Mouse (Mus musculus) neural tube, embryonic 15.5 days (tissue): ENCODE measurements around the gene Susd1. TPM values are rescaled to one million over a fixed set of nuclear protein-coding genes. Genes with fewer than 3 reads are reported as not detected.

Experiments
- ATAC-seq: fragments of 200-750 bp; cut with Nextera tagmentation; 2 replicates; pipeline ENCODE4 v1.8.0; 2017; ENCODE audit warnings: mild to moderate bottlenecking, moderate TSS enrichment, moderate library complexity; ENCODE audit not compliant: low FRiP score
- H3K27ac ChIP-seq: fragments of 300-500 bp; sonication (generic); replicated peaks from 2 replicates; pipeline ENCODE4 v1.5.1; 2015; ENCODE audit warnings: mild to moderate bottlenecking, inconsistent platforms
- H3K27me3 ChIP-seq: fragments of 300-500 bp; sonication (generic); replicated peaks from 2 replicates; pipeline ENCODE4 v1.6.1; 2015; ENCODE audit warnings: inconsistent platforms
- H3K36me3 ChIP-seq: fragments of 300-500 bp; sonication (generic); 2 replicates; pipeline ENCODE4 v1.6.1; 2015; ENCODE audit warnings: inconsistent platforms
- H3K4me1 ChIP-seq: fragments of 300-500 bp; sonication (generic); 2 replicates; pipeline ENCODE4 v1.6.1; 2015; ENCODE audit warnings: inconsistent platforms
- H3K4me2 ChIP-seq: fragments of 300-500 bp; sonication (generic); 2 replicates; pipeline ENCODE4 v1.6.1; 2015; ENCODE audit warnings: inconsistent platforms, mild to moderate bottlenecking, moderate library complexity
- H3K4me3 ChIP-seq: fragments of 300-500 bp; sonication (generic); replicated peaks from 2 replicates; pipeline ENCODE4 v1.5.1; 2015; ENCODE audit warnings: mild to moderate bottlenecking, inconsistent platforms
- H3K9ac ChIP-seq: fragments of 300-500 bp; sonication (generic); replicated peaks from 2 replicates; pipeline ENCODE4 v1.6.1; 2015; ENCODE audit warnings: mild to moderate bottlenecking, inconsistent platforms
- H3K9me3 ChIP-seq: fragments of 300-500 bp; sonication (generic); replicated peaks from 2 replicates; pipeline ENCODE4 v1.6.1; 2016; ENCODE audit warnings: inconsistent platforms
- WGBS: fragments of 180-500 bp; shearing (Covaris S2); methylation state at CpG from one replicate; pipeline ENCODE4 v1.1.7; 2015; ENCODE audit warnings: mixed read lengths; 5-methylcytosine and 5-hydroxymethylcytosine counted together
- polyA plus RNA-seq: library from polyadenylated mRNA; unstranded; fragments of >200 nt; fragmentation: Nextera tagmentation; extraction: Ambion mirVana; gene quantifications from 2 replicates; pipeline ENCODE4 v1.2.1, GENCODE M21; 2015

Gene Susd1
- polyA plus RNA-seq, 1 experiment from 2014 or later, result 2.8 TPM

DNA sequence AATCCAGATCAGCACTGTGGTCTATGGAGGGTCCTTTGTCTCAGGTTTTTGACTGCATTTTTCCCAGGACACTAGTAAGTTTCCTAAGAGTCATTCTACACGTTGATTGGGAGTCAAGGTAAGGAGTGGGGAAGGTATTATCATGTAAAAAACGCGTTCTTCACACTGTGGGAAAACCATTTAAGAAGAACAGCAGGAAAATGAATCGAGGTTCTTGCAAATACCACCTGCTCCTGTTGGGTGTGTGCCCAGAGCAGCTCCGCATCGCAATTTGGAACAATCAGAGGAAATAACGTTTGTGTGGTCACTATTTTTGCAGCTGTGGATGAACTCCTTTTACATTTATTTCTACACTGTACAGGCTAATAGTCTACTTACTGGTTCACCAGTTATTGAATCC is 125.5 kb downstream of the Susd1 start:
- WGBS, result 57% methylated on average over 7 of the region's 7 CpGs
- Histone ChIP-seq H3K4me3 (no peak overlapping the region), H3K36me3 (no peaks in the 10 kb centered on the region), H3K27me3 (no peaks in the 10 kb centered on the region), H3K4me1 (no peaks in the 10 kb centered on the region), H3K9ac (no peak overlapping the region), H3K4me2 (no peak overlapping the region), H3K9me3 (no peaks in the 10 kb centered on the region), H3K27ac (no peak overlapping the region)
- ATAC-seq, result no peak

DNA sequence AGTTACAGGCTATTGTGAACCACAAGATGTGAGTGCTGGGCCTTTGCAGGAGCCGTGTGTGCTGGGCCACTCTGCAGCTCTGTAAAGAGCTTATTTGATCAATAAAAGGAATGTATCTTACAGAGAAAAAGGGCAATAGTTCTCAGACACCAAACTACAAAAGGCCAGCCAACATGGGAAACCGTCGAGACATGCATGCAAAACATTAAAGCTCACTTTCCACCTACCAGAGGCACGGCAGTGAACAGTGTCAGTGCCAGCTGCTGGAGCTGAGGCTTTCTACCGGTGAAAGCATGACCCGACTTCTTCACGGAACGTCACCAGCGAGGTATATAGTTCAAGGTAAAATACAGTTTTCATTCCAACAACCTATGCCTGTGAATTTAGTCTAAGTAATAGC is 127.8 kb downstream of the Susd1 start:
- no peaks in the 10 kb centered on the region for H3K9me3 ChIP-seq
- no peak overlapping the region for H3K27ac ChIP-seq
- H3K27me3 ChIP-seq, result no peaks in the 10 kb centered on the region
- WGBS, result 89% methylated on average over 9 of the region's 9 CpGs
- H3K36me3 ChIP-seq, result no peaks in the 10 kb centered on the region
- no peaks in the 10 kb centered on the region for H3K4me1 ChIP-seq
- H3K4me3 ChIP-seq, result no peak overlapping the region
- no peak overlapping the region for H3K4me2 ChIP-seq
- H3K9ac ChIP-seq, result no peak overlapping the region
- ATAC-seq, result no peak

DNA sequence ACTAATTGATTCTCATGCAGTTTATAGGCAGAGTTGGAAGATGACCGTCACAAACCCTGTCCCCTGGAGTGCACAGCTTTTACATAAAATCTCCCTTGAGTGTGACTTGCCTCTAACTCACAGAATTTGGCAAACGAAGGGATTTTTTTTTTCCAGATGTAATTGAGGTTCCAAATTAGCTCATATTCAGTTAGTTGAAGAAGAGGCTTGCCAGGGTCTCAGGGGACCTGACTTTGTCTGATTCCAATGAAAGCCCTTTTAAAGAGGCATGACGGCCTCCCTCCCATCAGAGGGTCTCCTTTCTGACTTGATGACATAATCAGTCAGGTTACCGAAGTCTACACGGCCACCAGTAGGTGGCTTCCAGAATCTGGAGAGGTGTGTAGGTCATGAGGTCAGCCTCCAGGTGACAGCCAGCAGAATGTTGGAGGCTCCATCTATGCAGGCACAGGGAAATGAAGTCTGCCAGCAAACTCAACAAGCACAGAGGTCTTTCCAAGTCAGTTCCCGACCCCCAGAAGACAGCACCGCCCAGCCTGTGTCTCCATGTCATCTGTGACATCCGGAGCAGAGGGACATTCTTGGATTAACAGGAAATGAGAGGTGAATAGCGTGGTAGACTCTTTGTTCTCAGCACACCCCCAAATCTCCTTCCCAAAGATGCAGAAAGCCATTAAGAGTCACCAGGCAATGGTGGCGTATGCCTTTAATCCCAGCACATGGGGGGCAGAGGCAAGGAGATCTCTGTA is 130.4 kb downstream of the Susd1 start:
- H3K9me3 ChIP-seq, result no peaks in the 10 kb centered on the region
- H3K4me3 ChIP-seq, result no peak overlapping the region
- no peaks in the 10 kb centered on the region for H3K36me3 ChIP-seq
- H3K4me1 ChIP-seq, result no peaks in the 10 kb centered on the region
- no peak overlapping the region for H3K4me2 ChIP-seq
- H3K9ac ChIP-seq, result no peak overlapping the region
- no peak overlapping the region for H3K27ac ChIP-seq
- 78% methylated on average over 10 of the region's 10 CpGs for WGBS
- ATAC-seq, result no peak
- H3K27me3 ChIP-seq, result no peaks in the 10 kb centered on the region

DNA sequence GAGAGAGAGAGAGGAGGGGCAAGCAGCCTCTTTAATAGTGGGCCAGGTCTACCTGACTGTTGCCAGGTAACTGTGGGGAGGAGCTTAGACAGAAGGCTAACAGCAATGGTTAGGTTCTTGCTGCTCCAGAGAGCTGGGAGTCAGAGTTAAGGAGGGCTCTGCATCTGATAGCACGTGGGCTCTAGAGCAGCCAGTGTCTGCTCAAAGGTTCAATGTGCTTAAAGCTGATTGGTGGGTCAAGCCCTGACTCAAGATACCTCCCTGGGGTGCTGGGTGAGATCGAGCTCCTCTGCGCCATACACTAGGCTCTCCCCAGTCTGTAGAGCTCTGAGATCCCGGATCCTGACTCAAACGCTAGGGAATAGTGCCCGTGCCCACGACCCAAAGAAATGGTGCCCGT is 136.0 kb downstream of the Susd1 start:
- no peaks in the 10 kb centered on the region for H3K4me1 ChIP-seq
- no peaks in the 10 kb centered on the region for H3K27me3 ChIP-seq
- no peak for ATAC-seq
- no peak overlapping the region for H3K27ac ChIP-seq
- no peak overlapping the region for H3K4me3 ChIP-seq
- H3K4me2 ChIP-seq, result no peak overlapping the region
- no peak overlapping the region for H3K9ac ChIP-seq
- WGBS, result 93% methylated on average over 8 of the region's 8 CpGs
- H3K36me3 ChIP-seq, result no peaks in the 10 kb centered on the region
- H3K9me3 ChIP-seq, result no peaks in the 10 kb centered on the region

DNA sequence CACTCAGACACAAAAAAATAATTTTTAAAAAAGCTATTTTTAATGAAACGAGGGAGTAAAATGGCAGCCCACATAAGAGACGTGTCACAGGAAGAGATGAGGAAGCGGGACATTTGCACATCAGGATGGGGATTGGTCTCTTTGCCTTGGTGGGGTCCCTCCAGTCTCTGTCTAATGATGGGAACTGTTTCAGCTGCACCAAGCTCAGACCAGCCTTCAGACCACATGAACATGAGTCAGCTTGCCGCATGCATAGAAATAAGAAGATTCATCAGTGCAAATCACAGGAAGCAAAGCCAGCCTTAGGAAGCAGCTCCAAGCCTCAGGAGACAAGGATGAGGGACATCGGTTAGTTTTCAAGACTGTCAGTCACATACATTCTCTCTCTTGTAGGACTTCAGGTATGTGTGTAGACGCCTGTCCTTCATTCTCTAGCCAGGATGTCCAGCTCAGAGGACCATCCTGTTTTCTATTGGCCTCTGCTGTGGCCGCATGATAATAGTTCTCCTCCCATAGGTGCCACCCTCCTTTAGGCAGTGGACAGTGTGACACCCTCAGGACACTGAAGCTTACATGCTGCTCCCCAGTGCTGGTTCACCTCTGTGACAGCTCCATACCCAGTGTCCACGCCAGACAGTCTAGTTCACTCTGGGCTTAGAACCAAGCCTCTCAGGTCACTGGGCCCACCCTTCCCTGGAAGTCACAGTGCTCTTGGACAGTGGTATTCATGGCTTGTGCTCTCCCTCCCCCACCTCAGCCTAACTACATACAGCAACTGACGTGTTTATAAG is 137.2 kb downstream of the Susd1 start:
- H3K36me3 ChIP-seq, result no peaks in the 10 kb centered on the region
- H3K4me1 ChIP-seq, result no peaks in the 10 kb centered on the region
- no peak overlapping the region for H3K4me2 ChIP-seq
- no peaks in the 10 kb centered on the region for H3K9me3 ChIP-seq
- no peak overlapping the region for H3K4me3 ChIP-seq
- WGBS, result 93% methylated on average over 9 of the region's 9 CpGs
- H3K9ac ChIP-seq, result no peak overlapping the region
- ATAC-seq, result no peak
- no peaks in the 10 kb centered on the region for H3K27me3 ChIP-seq
- no peak overlapping the region for H3K27ac ChIP-seq

DNA sequence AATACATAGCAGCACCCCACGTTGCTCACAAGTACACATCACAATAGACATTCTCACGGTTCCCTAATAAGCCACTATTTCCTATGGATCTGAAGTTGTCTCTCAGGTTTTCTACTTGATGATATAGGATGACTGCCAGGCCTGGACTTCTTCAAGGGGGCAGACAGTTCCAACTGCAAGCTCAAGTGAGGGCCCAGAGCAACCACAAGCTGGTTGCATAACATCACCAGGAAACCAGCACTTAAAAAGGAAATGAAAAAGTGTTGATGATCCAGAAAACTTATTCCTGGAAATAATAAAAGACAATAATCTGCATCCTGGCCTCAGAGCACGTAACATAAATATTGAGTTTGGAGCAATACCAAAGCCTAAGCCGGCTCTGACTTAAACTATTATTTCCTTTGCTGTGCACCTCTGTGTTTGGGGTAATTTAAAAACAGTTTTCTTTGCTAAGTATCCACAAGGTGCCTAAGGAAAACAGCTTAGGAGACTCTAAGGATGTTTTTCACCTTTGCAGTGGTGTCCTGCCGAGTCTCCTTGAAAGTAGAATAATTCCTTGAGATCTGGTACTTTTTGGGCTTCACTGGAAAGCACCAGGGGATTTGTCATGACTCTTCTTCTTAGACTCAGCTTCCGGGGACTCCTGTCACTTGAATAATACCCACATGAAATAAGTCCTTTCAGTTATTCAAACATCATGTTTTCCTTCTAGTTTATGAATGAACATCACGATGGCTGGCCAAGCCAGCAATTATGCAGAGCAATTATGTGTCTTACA is 139.5 kb downstream of the Susd1 start:
- Histone ChIP-seq H3K4me2 (no peak overlapping the region), H3K27me3 (no peaks in the 10 kb centered on the region), H3K36me3 (no peaks in the 10 kb centered on the region), H3K4me1 (no peaks in the 10 kb centered on the region), H3K27ac (no peak overlapping the region), H3K4me3 (no peak overlapping the region), H3K9me3 (no peaks in the 10 kb centered on the region), H3K9ac (no peak overlapping the region)
- WGBS, result 79% methylated on average over 7 of the region's 7 CpGs
- ATAC-seq, result no peak

DNA sequence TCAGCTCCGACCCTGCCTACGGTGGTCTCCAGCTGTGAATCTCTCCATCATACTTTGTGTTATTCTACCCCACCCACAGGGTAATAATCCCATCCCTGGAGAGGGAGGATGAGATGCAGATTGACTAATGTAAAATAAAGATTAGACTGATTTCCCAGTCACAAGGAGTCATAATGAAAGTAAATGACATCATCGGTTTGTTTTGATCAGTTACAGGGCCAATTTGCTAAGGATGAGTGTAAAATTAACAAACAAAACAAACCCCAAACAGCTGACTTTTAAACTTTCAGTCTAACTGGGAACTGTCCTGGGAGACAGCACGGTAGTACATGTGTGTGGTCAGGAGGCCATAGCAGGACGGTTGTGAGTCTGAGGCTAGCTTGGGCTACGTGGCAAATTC is 143.3 kb downstream of the Susd1 start:
- Histone ChIP-seq H3K4me1 (no peaks in the 10 kb centered on the region), H3K4me3 (no peak overlapping the region), H3K9me3 (no peaks in the 10 kb centered on the region), H3K27me3 (no peaks in the 10 kb centered on the region), H3K4me2 (no peak overlapping the region), H3K9ac (no peak overlapping the region), H3K27ac (no peak overlapping the region), H3K36me3 (no peaks in the 10 kb centered on the region)
- WGBS, result 89% methylated on average over 6 of the region's 6 CpGs
- no peak for ATAC-seq

DNA sequence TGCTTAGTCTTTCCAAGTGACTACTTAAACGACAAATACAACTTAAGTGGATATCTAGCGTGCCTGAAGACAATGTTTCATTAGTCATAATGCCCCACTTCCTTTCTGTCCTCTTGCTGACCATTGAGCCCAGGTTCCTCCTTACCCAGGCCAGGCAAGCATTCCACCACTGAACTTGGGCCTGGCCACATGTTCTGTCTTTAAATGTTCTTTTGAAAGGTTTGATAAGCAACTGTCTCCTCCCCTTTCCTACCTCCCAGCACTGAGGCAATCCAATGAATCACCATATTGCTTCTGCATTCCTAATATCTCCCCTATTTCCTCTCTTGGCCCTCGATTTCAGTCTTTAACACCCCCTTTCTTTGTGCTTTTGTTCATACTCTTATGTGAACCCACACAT is 143.8 kb downstream of the Susd1 start:
- WGBS, result 88% methylated on average over 3 of the region's 3 CpGs
- Histone ChIP-seq H3K4me3 (no peak overlapping the region), H3K9me3 (no peaks in the 10 kb centered on the region), H3K27me3 (no peaks in the 10 kb centered on the region), H3K27ac (no peak overlapping the region), H3K36me3 (no peaks in the 10 kb centered on the region), H3K4me2 (no peak overlapping the region), H3K9ac (no peak overlapping the region), H3K4me1 (no peaks in the 10 kb centered on the region)
- no peak for ATAC-seq

DNA sequence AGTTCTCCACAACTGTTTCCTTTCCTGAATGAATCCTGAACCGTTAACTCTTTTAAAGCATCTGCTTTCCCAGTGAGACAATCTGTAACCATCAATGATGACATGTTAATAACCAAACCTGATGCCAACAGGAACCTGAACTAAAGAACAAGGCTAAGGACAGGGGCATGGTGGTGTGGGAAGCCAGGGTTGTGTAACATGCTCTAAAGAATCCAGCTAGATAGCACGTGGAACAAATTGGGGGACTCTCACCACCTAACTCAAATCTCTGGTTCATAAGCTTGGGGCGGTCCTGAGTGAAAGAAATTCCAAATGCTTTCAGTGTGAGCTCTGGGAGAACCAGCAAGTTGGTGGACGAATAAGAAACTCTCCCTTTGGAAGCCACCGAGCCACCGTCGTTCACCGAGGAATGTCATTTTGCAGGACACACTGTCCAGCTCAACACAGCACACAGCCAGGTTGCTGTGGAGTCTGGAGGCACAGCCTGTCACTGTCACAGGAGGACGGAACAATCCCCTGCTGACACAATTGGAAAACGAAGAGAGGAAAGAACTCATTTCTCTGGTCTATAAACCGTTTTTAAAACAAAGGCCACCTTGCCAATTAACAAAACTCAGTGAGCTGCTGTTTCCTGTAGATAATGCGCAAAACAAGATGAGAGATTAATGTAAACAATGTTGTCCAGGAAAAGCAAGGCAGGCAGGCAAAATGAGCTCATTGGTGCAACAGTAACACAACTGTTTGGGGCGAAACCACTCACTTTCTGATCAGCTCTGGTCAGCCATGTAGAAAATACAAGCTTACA is 146.3 kb downstream of the Susd1 start:
- 81% methylated on average over 13 of the region's 13 CpGs for WGBS
- no peak for ATAC-seq
- Histone ChIP-seq H3K27ac (no peak overlapping the region), H3K36me3 (no peaks in the 10 kb centered on the region), H3K4me2 (no peak overlapping the region), H3K4me1 (no peaks in the 10 kb centered on the region), H3K27me3 (no peaks in the 10 kb centered on the region), H3K9me3 (no peaks in the 10 kb centered on the region), H3K9ac (no peak overlapping the region), H3K4me3 (no peak overlapping the region)

DNA sequence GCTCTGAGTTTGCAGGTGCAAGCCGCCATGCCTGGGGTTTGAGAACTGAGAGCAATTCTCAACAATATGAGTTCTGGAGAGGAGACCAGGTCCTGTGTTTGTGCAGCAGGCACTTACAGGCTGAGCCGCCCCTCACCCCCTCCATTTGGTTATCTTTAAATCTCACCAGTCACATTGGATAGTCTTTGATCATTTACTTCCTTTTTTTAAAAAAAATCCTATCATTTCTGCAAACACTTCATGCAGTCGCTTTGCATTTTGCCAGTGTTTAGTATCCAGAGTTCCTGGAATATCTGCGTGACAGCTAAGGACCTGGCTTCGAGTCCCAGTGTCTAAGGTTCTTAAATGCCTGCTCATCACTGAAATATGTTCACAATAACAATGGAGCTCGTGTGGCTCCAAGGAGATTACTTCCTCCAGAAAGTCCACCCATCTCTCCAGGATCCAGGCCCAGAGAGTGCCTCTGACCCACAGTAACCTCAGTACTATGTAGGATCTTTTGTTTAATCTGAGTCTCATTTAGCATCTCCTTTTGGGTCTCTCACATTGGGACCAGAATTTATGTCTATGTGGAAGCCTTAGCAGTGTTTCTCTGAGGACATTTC is 147.4 kb downstream of the Susd1 start:
- Histone ChIP-seq H3K4me1 (no peaks in the 10 kb centered on the region), H3K9ac (no peak overlapping the region), H3K27ac (no peak overlapping the region), H3K36me3 (no peaks in the 10 kb centered on the region), H3K4me3 (no peak overlapping the region), H3K9me3 (no peaks in the 10 kb centered on the region), H3K4me2 (no peak overlapping the region), H3K27me3 (no peaks in the 10 kb centered on the region)
- 79% methylated on average over 6 of the region's 6 CpGs for WGBS
- ATAC-seq, result no peak

DNA sequence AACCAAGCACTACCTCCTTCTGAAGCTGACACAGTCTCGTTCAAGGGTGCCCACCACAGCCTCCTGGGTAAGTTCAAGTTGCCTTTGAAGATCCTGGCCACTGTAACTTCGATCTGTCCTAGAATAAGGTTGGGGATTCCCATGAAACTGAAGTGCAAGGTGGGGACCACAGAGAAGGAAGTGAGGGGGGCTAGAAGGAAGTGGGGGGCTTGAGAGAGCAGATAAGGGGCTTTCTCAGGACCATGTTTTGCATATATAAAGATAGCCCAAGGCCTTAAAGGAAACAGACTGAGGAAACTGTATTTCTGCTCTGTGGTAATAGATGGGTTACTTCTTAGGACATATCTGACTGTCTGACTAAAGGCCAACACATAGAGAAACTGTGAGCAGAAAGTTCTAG is 151.3 kb downstream of the Susd1 start:
- H3K9ac ChIP-seq, result no peak overlapping the region
- H3K9me3 ChIP-seq, result no peaks in the 10 kb centered on the region
- no peak overlapping the region for H3K27ac ChIP-seq
- H3K4me2 ChIP-seq, result no peak overlapping the region
- H3K4me3 ChIP-seq, result no peak overlapping the region
- no peaks in the 10 kb centered on the region for H3K4me1 ChIP-seq
- no peaks in the 10 kb centered on the region for H3K36me3 ChIP-seq
- 78% methylated on average over 2 of the region's 2 CpGs for WGBS
- H3K27me3 ChIP-seq, result no peaks in the 10 kb centered on the region
- ATAC-seq, result no peak
